Mouse (Mus musculus) CD8-positive naive resting alpha-beta T cell, adult 2 months (primary cell): Measurements from ENCODE around the gene Mrps35.

Experiments used
- DNase-seq, 2 experiments: peaks; one replicate each; pipeline ENCODE4 v3.0.0; 2022; ENCODE audit warnings: low read depth in 2 of 2, low spot score in 2 of 2

The Mrps35 gene

GRCm38 (mm10) chr6:147086594-147087225, 44.1 kb downstream of the Mrps35 start, which contains the start of gene Mansc4:
TSS of gene Mansc4 (minus strand) at chr6:147087032.
- no peak for DNase-seq

GRCm38 (mm10) chr6:147087736-147088135, 45.2 kb downstream of the Mrps35 start:
- no peak for DNase-seq

GRCm38 (mm10) chr6:147088517-147088916, 46.0 kb downstream of the Mrps35 start:
- DNase-seq = no peak

GRCm38 (mm10) chr6:147090191-147090590, 47.6 kb downstream of the Mrps35 start:
- DNase-seq = no peak

- peak; percentile 70 to 72 for DNase-seq
Observed at GRCm38 (mm10) chr6:147091136-147092120, 48.9 kb downstream of the Mrps35 start, which contains the start of gene Klhl42. TSS of gene Klhl42 (plus strand) at chr6:147091379.

- peak in 1 of 2 experiments; percentile 8 for DNase-seq
Observed at GRCm38 (mm10) chr6:147092136-147092535, 49.6 kb downstream of the Mrps35 start.

- DNase-seq = no peak
Observed at GRCm38 (mm10) chr6:147094771-147095170, 52.2 kb downstream of the Mrps35 start.

GRCm38 (mm10) chr6:147096109-147096508, 53.5 kb downstream of the Mrps35 start:
- DNase-seq = no peak

- no peak for DNase-seq
Observed at GRCm38 (mm10) chr6:147096934-147097333, 54.4 kb downstream of the Mrps35 start.

- DNase-seq = no peak
Observed at GRCm38 (mm10) chr6:147097346-147097929, 54.9 kb downstream of the Mrps35 start.

GRCm38 (mm10) chr6:147099458-147100277, 57.1 kb downstream of the Mrps35 start:
- DNase-seq = peak; percentile 46 to 67

- peak; percentile 7 to 15 for DNase-seq
Observed at GRCm38 (mm10) chr6:147102293-147102692, 59.7 kb downstream of the Mrps35 start.

- DNase-seq = no peak
Observed at GRCm38 (mm10) chr6:147105529-147105928, 63.0 kb downstream of the Mrps35 start.

GRCm38 (mm10) chr6:147106716-147107115, 64.2 kb downstream of the Mrps35 start:
- no peak for DNase-seq

- DNase-seq = no peak
Observed at GRCm38 (mm10) chr6:147109283-147109682, 66.7 kb downstream of the Mrps35 start.

GRCm38 (mm10) chr6:147116579-147116978, 74.0 kb downstream of the Mrps35 start:
- DNase-seq = peak; percentile 64 to 79

- no peak for DNase-seq
Observed at GRCm38 (mm10) chr6:147117764-147118163, 75.2 kb downstream of the Mrps35 start.

- DNase-seq = no peak
Observed at GRCm38 (mm10) chr6:147118190-147118589, 75.6 kb downstream of the Mrps35 start.

- no peak for DNase-seq
Observed at GRCm38 (mm10) chr6:147121320-147121719, 78.8 kb downstream of the Mrps35 start.
